Mouse (Mus musculus) olfactory bulb, adult 2 months (tissue): ENCODE measurements at regions not wholly inside any gene's neighbourhood (a gene's known extent, or its start where the extent isn't known, plus 50 kb on each side); places are given as distances from the start of the nearest gene placed in this dataset.

Source experiments
- CTCF ChIP-seq: fragments of 200-500 bp; IDR thresholded peaks from 2 replicates; pipeline ENCODE4 v1.5.1; 2012; ENCODE audit warnings: low read depth, mild to moderate bottlenecking, low read length, moderate library complexity; ENCODE audit not compliant: insufficient read depth
- POLR2A ChIP-seq: fragments of 200-500 bp; IDR thresholded peaks from 2 replicates; pipeline ENCODE4 v1.6.1; 2012; ENCODE audit warnings: mild to moderate bottlenecking, low read depth, low read length, moderate library complexity; ENCODE audit not compliant: insufficient read depth

DNA sequence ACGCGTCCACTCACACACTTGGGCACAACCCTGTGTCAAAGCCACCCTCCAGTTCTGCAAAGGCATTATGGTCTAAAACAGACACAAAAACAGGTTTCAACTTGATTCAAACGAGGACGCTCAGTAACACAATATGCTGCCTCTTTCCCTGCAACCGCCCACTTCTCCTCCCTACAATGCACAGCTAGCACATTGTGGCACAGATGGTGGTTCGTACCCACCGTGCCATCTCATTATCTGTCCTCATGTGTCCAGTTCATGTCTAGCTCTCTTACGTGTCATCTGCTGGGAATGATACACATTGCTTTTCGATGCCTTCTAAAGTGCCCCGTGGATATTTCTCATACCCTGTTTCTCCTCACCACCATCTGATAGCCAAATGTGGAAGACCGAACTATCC, 154.4 kb upstream of the Lnx1 start:
- TF ChIP-seq POLR2A (no peak), CTCF (no peak)
